ENCODE assay signal across 22 mouse cellular contexts in the genomic region with DNA sequence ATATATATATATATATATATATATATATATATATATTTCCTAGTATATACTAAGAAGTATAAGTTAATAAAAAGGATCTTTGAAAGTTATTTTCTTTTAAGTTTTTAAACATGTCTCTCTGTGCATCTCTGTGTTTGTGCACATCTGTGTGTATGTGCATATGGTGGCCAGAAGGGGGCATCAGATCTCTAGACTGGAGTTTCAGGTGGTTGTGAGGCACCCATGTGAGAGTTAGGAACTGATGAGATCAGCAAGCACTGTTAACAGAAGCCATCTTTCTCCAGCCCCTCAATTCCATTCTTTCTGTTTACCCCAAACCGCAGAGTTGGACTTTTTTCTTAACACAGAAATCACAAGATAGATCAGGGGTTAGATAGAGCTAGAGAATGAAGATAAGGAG. TPM values are rescaled to one million over a fixed set of nuclear protein-coding genes. Genes with fewer than 3 reads are reported as not detected.
DNase-seq lines count a peak whose midpoint lies in the region; ATAC-seq and TF ChIP-seq lines count a peak whose summit lies in the region.
"Had no signal": no experiment of that assay in that cellular context is flagged by ENCODE, and none has a peak within 500 bp of the region (broad histone marks: within the 10 kb centered on the region; RNA-seq: fewer than 3 reads in every experiment).

No protein-coding gene starts in this region.

- no peaks in the 10 kb centered on the region for H3K36me3 ChIP-seq in forebrain, postnatal 0 days (ENCODE audit: insufficient read depth)
- H3K36me3 ChIP-seq in forebrain, embryonic 11.5 days (ENCODE audit: control insufficient read depth, insufficient read depth, low read length) = no peaks in the 10 kb centered on the region
- H3K36me3 ChIP-seq in lung, postnatal 0 days (ENCODE audit: insufficient read depth, low read length) = no peaks in the 10 kb centered on the region
- H3K36me3 ChIP-seq in liver, postnatal 0 days (replicated peaks; ENCODE audit: insufficient read depth, low read length) = no peaks in the 10 kb centered on the region
- H3K36me3 ChIP-seq: forebrain, embryonic 10.5 days; heart, embryonic 12.5 days; heart, embryonic 15.5 days; hindbrain, embryonic 10.5 days; hindbrain, embryonic 13.5 days had no signal

- no peak overlapping the region for H3K9ac ChIP-seq in forebrain, postnatal 0 days
- no peak overlapping the region for H3K9ac ChIP-seq in forebrain, embryonic 11.5 days (ENCODE audit: low read length)
- H3K9ac ChIP-seq in lung, postnatal 0 days (replicated peaks; ENCODE audit: low read depth) = no peak overlapping the region
- H3K9ac ChIP-seq in liver, postnatal 0 days (replicated peaks) = no peak overlapping the region
- H3K9ac ChIP-seq: heart, embryonic 12.5 days; heart, embryonic 15.5 days; hindbrain, embryonic 13.5 days had no signal

- no peak overlapping the region for H3K27ac ChIP-seq in forebrain, postnatal 0 days (ENCODE audit: low read depth, low read length)
- no peak overlapping the region for H3K27ac ChIP-seq in forebrain, embryonic 11.5 days (ENCODE audit: low read depth, low read length)
- H3K27ac ChIP-seq in lung, postnatal 0 days (ENCODE audit: low read length) = no peak overlapping the region
- no peak overlapping the region for H3K27ac ChIP-seq in liver, postnatal 0 days (ENCODE audit: low read depth)
- H3K27ac ChIP-seq: forebrain, embryonic 10.5 days; heart, embryonic 15.5 days; hindbrain, embryonic 10.5 days; hindbrain, embryonic 13.5 days had no signal

- H3K4me2 ChIP-seq in forebrain, postnatal 0 days (ENCODE audit: low read depth) = no peak overlapping the region
- no peak overlapping the region for H3K4me2 ChIP-seq in forebrain, embryonic 11.5 days (ENCODE audit: low read depth, low read length, severe bottlenecking)
- H3K4me2 ChIP-seq in lung, postnatal 0 days (replicated peaks; ENCODE audit: low read depth, low read length) = no peak overlapping the region
- no peak overlapping the region for H3K4me2 ChIP-seq in liver, postnatal 0 days (ENCODE audit: low read depth, low read length)
- H3K4me2 ChIP-seq: heart, embryonic 12.5 days; heart, embryonic 15.5 days; hindbrain, embryonic 13.5 days had no signal

- no peaks in the 10 kb centered on the region for H3K9me3 ChIP-seq in forebrain, postnatal 0 days (ENCODE audit: low read length)
- H3K9me3 ChIP-seq in forebrain, embryonic 11.5 days (ENCODE audit: control insufficient read depth, low read length) = no peaks in the 10 kb centered on the region
- no peaks in the 10 kb centered on the region for H3K9me3 ChIP-seq in lung, postnatal 0 days (ENCODE audit: low read length)
- H3K9me3 ChIP-seq in liver, postnatal 0 days (ENCODE audit: low read length) = no peaks in the 10 kb centered on the region
- H3K9me3 ChIP-seq: forebrain, embryonic 10.5 days; heart, embryonic 15.5 days; hindbrain, embryonic 10.5 days; hindbrain, embryonic 13.5 days had no signal

- H3K4me3 ChIP-seq in forebrain, postnatal 0 days (ENCODE audit: low read depth, low read length) = no peak overlapping the region
- H3K4me3 ChIP-seq in forebrain, embryonic 11.5 days (ENCODE audit: low read depth, low read length) = no peak overlapping the region
- H3K4me3 ChIP-seq in lung, postnatal 0 days (ENCODE audit: low read depth, low read length) = no peak overlapping the region
- no peak overlapping the region for H3K4me3 ChIP-seq in liver, postnatal 0 days (ENCODE audit: low read depth, low read length)
- H3K4me3 ChIP-seq: forebrain, embryonic 10.5 days; heart, embryonic 12.5 days; heart, embryonic 15.5 days; hindbrain, embryonic 10.5 days; hindbrain, embryonic 13.5 days had no signal

- DNase-seq in forebrain, postnatal 0 days = no peak
- DNase-seq in forebrain, embryonic 11.5 days (ENCODE audit: low spot score) = no peak
- DNase-seq in lung, postnatal 0 days (ENCODE audit: low spot score) = no peak
- no peak for DNase-seq in lung, adult 18-20 months
- DNase-seq in R1 (ENCODE audit: low read depth, low spot score) = peak; percentile 52
- no peak for DNase-seq in liver, postnatal 0 days
- no peak for DNase-seq in ovary, postnatal 10 days (ENCODE audit: low spot score)
- DNase-seq: adrenal gland, postnatal 10 days; cerebellum, adult 11-12 months; cerebellum, adult 8-10 months; cerebellum, postnatal 14 days; gastrocnemius, postnatal 25 days; heart, adult 18-20 months; heart, postnatal 10 days; heart, postnatal 36 days had no signal

- 0 out of 2 replicates have a peak, but pooled peaks have one; percentile 3 for TF ChIP-seq CTCF in forebrain, postnatal 0 days (IDR thresholded peaks at IDR 0.05; ENCODE audit: low read depth)
- TF ChIP-seq CTCF in lung, postnatal 0 days (IDR thresholded peaks at IDR 0.05) = 0 out of 2 replicates have a peak, but pooled peaks have one; percentile 4
- TF ChIP-seq CTCF in liver, postnatal 0 days (IDR thresholded peaks at IDR 0.05; ENCODE audit: low read depth) = no peak

- H3K4me1 ChIP-seq in forebrain, postnatal 0 days (ENCODE audit: insufficient read depth) = no peaks in the 10 kb centered on the region
- H3K4me1 ChIP-seq in forebrain, embryonic 11.5 days (replicated peaks; ENCODE audit: control insufficient read depth, insufficient read depth, low read length) = no peaks in the 10 kb centered on the region; the same call in 1 of the 2 replicates
- no peaks in the 10 kb centered on the region for H3K4me1 ChIP-seq in lung, postnatal 0 days (ENCODE audit: insufficient read depth, low read depth, low read length)
- H3K4me1 ChIP-seq in liver, postnatal 0 days (ENCODE audit: insufficient read depth) = no peaks in the 10 kb centered on the region
- H3K4me1 ChIP-seq: heart, embryonic 12.5 days had no signal

- ATAC-seq in forebrain, postnatal 0 days = no peak
- no peak for ATAC-seq in forebrain, embryonic 11.5 days (replicated peaks; ENCODE audit: low FRiP score)
- ATAC-seq in lung, postnatal 0 days = no peak
- no peak for ATAC-seq in liver, postnatal 0 days
- ATAC-seq: forebrain, embryonic 14.5 days; hindbrain, embryonic 16.5 days had no signal

- no peak for TF ChIP-seq EP300 in lung, postnatal 0 days (IDR thresholded peaks at IDR 0.05)
- TF ChIP-seq EP300 in liver, postnatal 0 days (IDR thresholded peaks at IDR 0.05; ENCODE audit: low read depth) = no peak

- WGBS in forebrain, postnatal 0 days = 98% methylated on average over 1 of the region's 1 CpGs
- WGBS in forebrain, embryonic 11.5 days = 97% methylated on average over 1 of the region's 1 CpGs
- 89% methylated on average over 1 of the region's 1 CpGs for WGBS in lung, postnatal 0 days
- WGBS in liver, postnatal 0 days (ENCODE audit: insufficient replicate concordance) = 87% methylated on average over 1 of the region's 1 CpGs

- H3K27me3 ChIP-seq in forebrain, postnatal 0 days (ENCODE audit: insufficient read depth, low read length) = peaks cover 19% of the 10 kb centered on the region
- H3K27me3 ChIP-seq in forebrain, embryonic 11.5 days (ENCODE audit: control insufficient read depth, insufficient read depth, low read length) = peaks cover 15% of the 10 kb centered on the region
- H3K27me3 ChIP-seq in lung, postnatal 0 days (replicated peaks; ENCODE audit: insufficient read depth, low read length) = peaks cover 12% of the 10 kb centered on the region; the same call in 1 of the 2 replicates
- H3K27me3 ChIP-seq in liver, postnatal 0 days (ENCODE audit: insufficient read depth, low read length) = peaks cover 31% of the 10 kb centered on the region

RNA-seq across cellular contexts. Expression of a gene that starts 35.7 kb away (rescaled TPM):
- total RNA-seq in forebrain, postnatal 0 days (2014; rRNA removed) = 42.6 and 47.1 TPM in 2 replicates
- 33.5 and 36.9 TPM in 2 replicates for polyA plus RNA-seq in forebrain, postnatal 0 days (2015; fragmentation: Nextera tagmentation; extraction: Ambion mirVana)
- 30.4 and 31.1 TPM in 2 replicates for polyA plus RNA-seq in forebrain, embryonic 11.5 days (2014; fragmentation: Nextera tagmentation; extraction: Ambion mirVana)
- 92.3 and 99.4 TPM in 2 replicates for polyA plus RNA-seq in lung, postnatal 0 days (2015; fragmentation: Nextera tagmentation; extraction: Ambion mirVana)
- polyA plus RNA-seq in liver, postnatal 0 days (2015; fragmentation: Nextera tagmentation; extraction: Ambion mirVana) = 11.1 and 14.0 TPM in 2 replicates
